Mouse (Mus musculus): ENCODE results near the gene Eif1ad. TPM values are rescaled to one million over a fixed set of nuclear protein-coding genes. Genes with fewer than 3 reads are reported as not detected.

Gene Eif1ad
- polyA plus RNA-seq (2014; fragmentation: Nextera tagmentation; extraction: Ambion mirVana): 71.5 and 77.3 TPM in 2 replicates

GRCm38 (mm10) chr19:5366175-5367052 is at the start of gene Eif1ad:
Gene Eif1ad (plus strand): TSS chr19:5366741.
- peak within 1 kb of the TSS; percentile 90 for H3K4me3 ChIP-seq (ENCODE audit: low read depth, low read length)
- H3K36me3 ChIP-seq (ENCODE audit: control insufficient read depth, insufficient read depth, low read length): peaks cover 10% of the 10 kb centered on the region

GRCm38 (mm10) chr19:5323801-5324200 is 42.7 kb upstream of the Eif1ad start:
- H3K36me3 ChIP-seq (ENCODE audit: control insufficient read depth, insufficient read depth, low read length): no peaks in the 10 kb centered on the region
- no peaks in the 10 kb centered on the region for H3K27me3 ChIP-seq (ENCODE audit: control insufficient read depth, insufficient read depth, low read length)
- no peak overlapping the region for H3K4me2 ChIP-seq (ENCODE audit: low read depth)
- no peak overlapping the region for H3K27ac ChIP-seq (ENCODE audit: low read depth, low read length)
- no peak for DNase-seq (ENCODE audit: low spot score)
- no peak overlapping the region for H3K9ac ChIP-seq (ENCODE audit: low read length)
- no peaks in the 10 kb centered on the region for H3K9me3 ChIP-seq (ENCODE audit: control insufficient read depth, low read length)
- no peak overlapping the region for H3K4me3 ChIP-seq (ENCODE audit: low read depth, low read length)
- no peak for ATAC-seq (ENCODE audit: insufficient read depth, low FRiP score, low TSS enrichment)
- H3K4me1 ChIP-seq (ENCODE audit: control insufficient read depth, insufficient read depth, low read length): no peaks in the 10 kb centered on the region
- 60% methylated on average over 17 of the region's 17 CpGs for WGBS

More at GRCm38 (mm10) chr19:5366175-5367052, at the start of gene Eif1ad:
- DNase-seq (ENCODE audit: low spot score) (peak; percentile 97), ATAC-seq (ENCODE audit: insufficient read depth, low FRiP score, low TSS enrichment) (peak; percentile 92)
- H3K9me3 ChIP-seq (ENCODE audit: control insufficient read depth, low read length): no peaks in the 10 kb centered on the region
- no peaks in the 10 kb centered on the region for H3K27me3 ChIP-seq (ENCODE audit: control insufficient read depth, insufficient read depth, low read length)
- peaks cover 11% of the 10 kb centered on the region for H3K4me1 ChIP-seq (ENCODE audit: control insufficient read depth, insufficient read depth, low read length)
- peak within 1 kb of the TSS; percentile 90 for H3K27ac ChIP-seq (ENCODE audit: low read depth, low read length)
- peak within 1 kb of the TSS; percentile 76 for H3K4me2 ChIP-seq (ENCODE audit: low read depth)
- H3K9ac ChIP-seq (ENCODE audit: low read length): peak within 1 kb of the TSS; percentile 81
- WGBS: under 1% methylated on average over 76 of the region's 92 CpGs

GRCm38 (mm10) chr19:5327970-5328369 is 38.6 kb upstream of the Eif1ad start:
- H3K27me3 ChIP-seq (ENCODE audit: control insufficient read depth, insufficient read depth, low read length): no peaks in the 10 kb centered on the region
- ATAC-seq (ENCODE audit: insufficient read depth, low FRiP score, low TSS enrichment) (no peak), DNase-seq (ENCODE audit: low spot score) (no peak)
- no peak overlapping the region for H3K27ac ChIP-seq (ENCODE audit: low read depth, low read length)
- H3K4me3 ChIP-seq (ENCODE audit: low read depth, low read length): no peak overlapping the region
- H3K4me1 ChIP-seq (ENCODE audit: control insufficient read depth, insufficient read depth, low read length): no peaks in the 10 kb centered on the region
- H3K9me3 ChIP-seq (ENCODE audit: control insufficient read depth, low read length): no peaks in the 10 kb centered on the region
- H3K9ac ChIP-seq (ENCODE audit: low read length): no peak overlapping the region
- WGBS: 81% methylated on average over 19 of the region's 19 CpGs
- no peaks in the 10 kb centered on the region for H3K36me3 ChIP-seq (ENCODE audit: control insufficient read depth, insufficient read depth, low read length)
- no peak overlapping the region for H3K4me2 ChIP-seq (ENCODE audit: low read depth)

- no peaks in the 10 kb centered on the region for H3K9me3 ChIP-seq (ENCODE audit: control insufficient read depth, low read length)
- H3K36me3 ChIP-seq (ENCODE audit: control insufficient read depth, insufficient read depth, low read length): no peaks in the 10 kb centered on the region
- no peaks in the 10 kb centered on the region for H3K4me1 ChIP-seq (ENCODE audit: control insufficient read depth, insufficient read depth, low read length)
- no peak overlapping the region for H3K4me2 ChIP-seq (ENCODE audit: low read depth)
- H3K9ac ChIP-seq (ENCODE audit: low read length): no peak overlapping the region
- H3K27ac ChIP-seq (ENCODE audit: low read depth, low read length): no peak overlapping the region
- WGBS: 76% methylated on average over 5 of the region's 5 CpGs
- H3K27me3 ChIP-seq (ENCODE audit: control insufficient read depth, insufficient read depth, low read length): no peaks in the 10 kb centered on the region
- no peak for ATAC-seq (ENCODE audit: insufficient read depth, low FRiP score, low TSS enrichment)
- no peak overlapping the region for H3K4me3 ChIP-seq (ENCODE audit: low read depth, low read length)
- DNase-seq (ENCODE audit: low spot score): no peak
Observed at GRCm38 (mm10) chr19:5334741-5335140, 31.8 kb upstream of the Eif1ad start.

GRCm38 (mm10) chr19:5335441-5335840 is 31.1 kb upstream of the Eif1ad start, which contains the start of gene Catsper1:
Gene Catsper1 (plus strand): TSS chr19:5335741.
- H3K4me1 ChIP-seq (ENCODE audit: control insufficient read depth, insufficient read depth, low read length): no peaks in the 10 kb centered on the region
- ATAC-seq (ENCODE audit: insufficient read depth, low FRiP score, low TSS enrichment) (no peak), DNase-seq (ENCODE audit: low spot score) (no peak)
- H3K27me3 ChIP-seq (ENCODE audit: control insufficient read depth, insufficient read depth, low read length): no peaks in the 10 kb centered on the region
- H3K9me3 ChIP-seq (ENCODE audit: control insufficient read depth, low read length): no peaks in the 10 kb centered on the region
- H3K4me3 ChIP-seq (ENCODE audit: low read depth, low read length): no peak within 1 kb of the TSS
- WGBS: 92% methylated on average over 6 of the region's 6 CpGs
- H3K27ac ChIP-seq (ENCODE audit: low read depth, low read length): no peak within 1 kb of the TSS
- H3K4me2 ChIP-seq (ENCODE audit: low read depth): no peak within 1 kb of the TSS
- no peak within 1 kb of the TSS for H3K9ac ChIP-seq (ENCODE audit: low read length)
- no peaks in the 10 kb centered on the region for H3K36me3 ChIP-seq (ENCODE audit: control insufficient read depth, insufficient read depth, low read length)

- DNase-seq (ENCODE audit: low spot score): peak; percentile 70
- no peak overlapping the region for H3K4me2 ChIP-seq (ENCODE audit: low read depth)
- 22% methylated on average over 5 of the region's 5 CpGs for WGBS
Observed at GRCm38 (mm10) chr19:5337975-5338374, 28.6 kb upstream of the Eif1ad start.

GRCm38 (mm10) chr19:5341360-5341759 is 25.2 kb upstream of the Eif1ad start:
- Histone ChIP-seq H3K27me3 (ENCODE audit: control insufficient read depth, insufficient read depth, low read length) (no peaks in the 10 kb centered on the region), H3K9me3 (ENCODE audit: control insufficient read depth, low read length) (no peaks in the 10 kb centered on the region), H3K36me3 (ENCODE audit: control insufficient read depth, insufficient read depth, low read length) (no peaks in the 10 kb centered on the region), H3K4me1 (ENCODE audit: control insufficient read depth, insufficient read depth, low read length) (no peaks in the 10 kb centered on the region), H3K4me3 (ENCODE audit: low read depth, low read length) (no peak overlapping the region), H3K27ac (ENCODE audit: low read depth, low read length) (no peak overlapping the region), H3K4me2 (ENCODE audit: low read depth) (no peak overlapping the region), H3K9ac (ENCODE audit: low read length) (no peak overlapping the region)
- ATAC-seq (ENCODE audit: insufficient read depth, low FRiP score, low TSS enrichment): no peak
- 89% methylated on average over 7 of the region's 7 CpGs for WGBS
- no peak for DNase-seq (ENCODE audit: low spot score)

More at GRCm38 (mm10) chr19:5337975-5338374, 28.6 kb upstream of the Eif1ad start:
- Histone ChIP-seq H3K9ac (ENCODE audit: low read length) (no peak overlapping the region), H3K27ac (ENCODE audit: low read depth, low read length) (no peak overlapping the region), H3K36me3 (ENCODE audit: control insufficient read depth, insufficient read depth, low read length) (no peaks in the 10 kb centered on the region), H3K27me3 (ENCODE audit: control insufficient read depth, insufficient read depth, low read length) (no peaks in the 10 kb centered on the region), H3K4me3 (ENCODE audit: low read depth, low read length) (no peak overlapping the region), H3K4me1 (ENCODE audit: control insufficient read depth, insufficient read depth, low read length) (no peaks in the 10 kb centered on the region), H3K9me3 (ENCODE audit: control insufficient read depth, low read length) (no peaks in the 10 kb centered on the region)
- ATAC-seq (ENCODE audit: insufficient read depth, low FRiP score, low TSS enrichment): no peak

- Histone ChIP-seq H3K9ac (ENCODE audit: low read length) (no peak overlapping the region), H3K4me2 (ENCODE audit: low read depth) (no peak overlapping the region), H3K27ac (ENCODE audit: low read depth, low read length) (no peak overlapping the region), H3K9me3 (ENCODE audit: control insufficient read depth, low read length) (no peaks in the 10 kb centered on the region), H3K4me3 (ENCODE audit: low read depth, low read length) (no peak overlapping the region), H3K4me1 (ENCODE audit: control insufficient read depth, insufficient read depth, low read length) (no peaks in the 10 kb centered on the region), H3K36me3 (ENCODE audit: control insufficient read depth, insufficient read depth, low read length) (no peaks in the 10 kb centered on the region), H3K27me3 (ENCODE audit: control insufficient read depth, insufficient read depth, low read length) (no peaks in the 10 kb centered on the region)
- no peak for ATAC-seq (ENCODE audit: insufficient read depth, low FRiP score, low TSS enrichment)
- no peak for DNase-seq (ENCODE audit: low spot score)
- 76% methylated on average over 6 of the region's 6 CpGs for WGBS
Observed at GRCm38 (mm10) chr19:5345297-5346131, 21.0 kb upstream of the Eif1ad start.

Data from neural tube, embryonic 11.5 days (tissue).